Mouse (Mus musculus): ENCODE results near the gene Cd109. TPM values are rescaled to one million over a fixed set of nuclear protein-coding genes. Genes with fewer than 3 reads are reported as not detected.

Cd109 gene
- polyA plus RNA-seq, 1 experiment from 2014 or later: 8.3 TPM

Other genes with a start within 250 kb of the Cd109 start
- not detected in 2 replicates for gene Dppa5a, start 247.4 kb upstream of the Cd109 start, polyA plus RNA-seq (2015; fragmentation: Nextera tagmentation; extraction: Ambion mirVana)
- gene Ooep, start 236.8 kb upstream of the Cd109 start, polyA plus RNA-seq (2015; fragmentation: Nextera tagmentation; extraction: Ambion mirVana): 0.37 and 0.50 TPM in 2 replicates
- gene Ddx43, start 219.8 kb upstream of the Cd109 start, polyA plus RNA-seq (2015; fragmentation: Nextera tagmentation; extraction: Ambion mirVana): 0.19 and 0.30 TPM in 2 replicates
- 2.5 and 2.8 TPM in 2 replicates for gene Cgas, start 172.3 kb upstream of the Cd109 start, polyA plus RNA-seq (2015; fragmentation: Nextera tagmentation; extraction: Ambion mirVana)
- 25.6 and 26.1 TPM in 2 replicates for gene Mto1, start 167.3 kb upstream of the Cd109 start, polyA plus RNA-seq (2015; fragmentation: Nextera tagmentation; extraction: Ambion mirVana)
- gene Gm17324, start 166.8 kb upstream of the Cd109 start, polyA plus RNA-seq (2015; fragmentation: Nextera tagmentation; extraction: Ambion mirVana): 1.2 and 1.3 TPM in 2 replicates
- gene Eef1a1, start 126.4 kb upstream of the Cd109 start, polyA plus RNA-seq (2015; fragmentation: Nextera tagmentation; extraction: Ambion mirVana): 4,240 and 4,503 TPM in 2 replicates
- 17.3 and 18.8 TPM in 2 replicates for gene Slc17a5, start 27.5 kb upstream of the Cd109 start, polyA plus RNA-seq (2015; fragmentation: Nextera tagmentation; extraction: Ambion mirVana)

Measured in stomach, embryonic 15.5 days (tissue).